Mouse (Mus musculus): ENCODE results near the gene Crispld2. TPM values are rescaled to one million over a fixed set of nuclear protein-coding genes. Genes with fewer than 3 reads are reported as not detected.
A peak's percentile ranks its signal among the peaks of the same experiment; 100 is the strongest.

The Crispld2 gene
- polyA plus RNA-seq, 1 experiment from 2014 or later: 0.09 TPM

GRCm38 (mm10) chr8:120078080-120078479 lies 85.8 kb downstream of the Crispld2 start:
- Histone ChIP-seq H3K36me3 (ENCODE audit: inconsistent target) (peaks cover 24% of the 10 kb centered on the region; the same call in 1 of the 2 replicates), H3K27ac (no peak overlapping the region), H3K79me2 (ENCODE audit: inconsistent target) (no peaks in the 10 kb centered on the region), H3K4me3 (ENCODE audit: inconsistent target) (no peak overlapping the region)
- 20% methylated on average over 10 of the region's 10 CpGs for WGBS (ENCODE audit: missing documents)

GRCm38 (mm10) chr8:120079361-120079760 lies 87.1 kb downstream of the Crispld2 start:
- H3K36me3 ChIP-seq (ENCODE audit: inconsistent target): peaks cover 32% of the 10 kb centered on the region; the same call in 1 of the 2 replicates
- 84% methylated on average over 5 of the region's 5 CpGs for WGBS (ENCODE audit: missing documents)
- no peak overlapping the region for H3K4me3 ChIP-seq (ENCODE audit: inconsistent target)
- H3K27ac ChIP-seq: no peak overlapping the region
- H3K79me2 ChIP-seq (ENCODE audit: inconsistent target): no peaks in the 10 kb centered on the region

DNA sequence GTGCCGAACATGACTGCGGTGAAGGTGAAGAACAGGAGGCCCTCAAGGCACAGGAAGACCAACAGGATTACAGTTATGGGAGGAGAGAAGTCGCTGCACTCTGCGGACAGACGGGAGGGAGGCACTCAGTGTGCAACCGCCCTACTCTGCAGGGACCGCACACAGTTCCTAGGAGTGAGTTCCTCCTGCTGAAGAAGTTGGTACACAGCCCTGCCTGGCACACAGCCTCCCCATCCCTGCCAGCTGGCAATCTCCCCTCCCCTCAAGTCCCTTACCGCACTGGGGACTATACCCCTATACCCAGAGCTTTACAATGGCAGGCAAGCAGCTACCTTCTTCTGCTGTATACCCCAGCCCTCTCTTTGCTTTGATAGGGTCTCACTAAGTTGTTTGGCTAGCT lies 91.0 kb downstream of the Crispld2 start:
- Histone ChIP-seq H3K79me2 (ENCODE audit: inconsistent target) (no peaks in the 10 kb centered on the region), H3K27ac (no peak overlapping the region), H3K36me3 (ENCODE audit: inconsistent target) (peaks cover 69% of the 10 kb centered on the region), H3K4me3 (ENCODE audit: inconsistent target) (no peak overlapping the region)
- WGBS (ENCODE audit: missing documents): 96% methylated on average over 8 of the region's 8 CpGs

DNA sequence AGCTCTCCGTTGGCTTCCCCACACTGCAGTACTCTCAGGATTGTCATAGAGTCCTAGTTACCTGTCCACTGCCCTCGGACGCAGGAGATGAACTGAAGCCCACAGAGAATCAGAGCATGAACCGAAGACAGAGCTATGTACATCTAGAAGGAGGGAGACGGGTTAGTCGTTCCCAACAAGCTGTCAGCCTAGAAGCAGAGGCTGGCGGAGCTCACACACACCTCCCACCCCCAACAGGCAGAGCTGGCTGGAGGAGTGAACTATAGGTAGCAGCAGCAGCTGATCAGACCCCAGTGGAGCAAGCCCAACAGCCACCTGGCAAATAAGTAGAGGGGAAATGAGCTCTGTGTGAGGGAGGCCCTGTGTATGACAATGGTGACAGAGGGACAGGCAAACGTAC lies 92.5 kb downstream of the Crispld2 start:
- 90% methylated on average over 8 of the region's 8 CpGs for WGBS (ENCODE audit: missing documents)
- H3K79me2 ChIP-seq (ENCODE audit: inconsistent target): no peaks in the 10 kb centered on the region
- H3K36me3 ChIP-seq (ENCODE audit: inconsistent target): peaks cover 76% of the 10 kb centered on the region
- no peak overlapping the region for H3K27ac ChIP-seq
- no peak overlapping the region for H3K4me3 ChIP-seq (ENCODE audit: inconsistent target)

- 97% methylated on average over 6 of the region's 7 CpGs for WGBS (ENCODE audit: missing documents)
- H3K79me2 ChIP-seq (ENCODE audit: inconsistent target): peaks cover 16% of the 10 kb centered on the region
- H3K36me3 ChIP-seq (ENCODE audit: inconsistent target): peaks cover 75% of the 10 kb centered on the region
- no peak overlapping the region for H3K27ac ChIP-seq
- H3K4me3 ChIP-seq (ENCODE audit: inconsistent target): no peak overlapping the region
Observed at GRCm38 (mm10) chr8:120089511-120089910, 97.3 kb downstream of the Crispld2 start.

GRCm38 (mm10) chr8:120091032-120091431 lies 98.8 kb downstream of the Crispld2 start:
- WGBS (ENCODE audit: missing documents): 96% methylated on average over 3 of the region's 3 CpGs
- Histone ChIP-seq H3K36me3 (ENCODE audit: inconsistent target) (peaks cover 59% of the 10 kb centered on the region), H3K79me2 (ENCODE audit: inconsistent target) (peaks cover 31% of the 10 kb centered on the region), H3K27ac (no peak overlapping the region), H3K4me3 (ENCODE audit: inconsistent target) (no peak overlapping the region)

DNA sequence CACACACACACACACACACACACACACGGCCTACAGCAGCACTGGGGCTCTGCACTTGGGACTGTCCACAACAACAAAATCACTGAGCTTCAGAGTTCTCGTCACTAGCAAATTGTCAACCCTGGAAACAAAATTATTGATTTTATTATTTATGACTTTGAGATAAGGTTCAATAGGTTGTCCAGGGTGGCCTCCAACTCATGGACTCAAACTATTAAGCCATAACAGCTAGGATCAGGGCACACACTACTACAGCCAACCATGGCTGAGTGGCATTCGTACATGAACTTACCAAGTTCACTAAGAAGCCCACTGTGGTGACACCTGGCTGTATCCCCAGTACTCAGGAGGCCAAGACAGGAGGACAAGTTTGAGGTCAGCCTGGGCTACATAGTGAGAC lies 100.9 kb downstream of the Crispld2 start:
- H3K36me3 ChIP-seq (ENCODE audit: inconsistent target): peaks cover 39% of the 10 kb centered on the region
- no peak overlapping the region for H3K4me3 ChIP-seq (ENCODE audit: inconsistent target)
- no peak overlapping the region for H3K27ac ChIP-seq
- H3K79me2 ChIP-seq (ENCODE audit: inconsistent target): peaks cover 51% of the 10 kb centered on the region
- WGBS (ENCODE audit: missing documents): 100% methylated on average over 2 of the region's 3 CpGs

- Histone ChIP-seq H3K27ac (no peak overlapping the region), H3K79me2 (ENCODE audit: inconsistent target) (peaks cover 68% of the 10 kb centered on the region), H3K4me3 (ENCODE audit: inconsistent target) (no peak overlapping the region), H3K36me3 (ENCODE audit: inconsistent target) (peaks cover 33% of the 10 kb centered on the region; the same call in 1 of the 2 replicates)
- 82% methylated on average over 10 of the region's 10 CpGs for WGBS (ENCODE audit: missing documents)
Observed at GRCm38 (mm10) chr8:120094801-120095200, 102.6 kb downstream of the Crispld2 start.

GRCm38 (mm10) chr8:120096486-120096885 lies 104.2 kb downstream of the Crispld2 start:
- Histone ChIP-seq H3K79me2 (ENCODE audit: inconsistent target) (peaks cover 80% of the 10 kb centered on the region), H3K4me3 (ENCODE audit: inconsistent target) (no peak overlapping the region), H3K36me3 (ENCODE audit: inconsistent target) (peaks cover 18% of the 10 kb centered on the region; the same call in 1 of the 2 replicates), H3K27ac (no peak overlapping the region)
- 81% methylated on average over 2 of the region's 2 CpGs for WGBS (ENCODE audit: missing documents)

GRCm38 (mm10) chr8:120100388-120101067 lies 108.3 kb downstream of the Crispld2 start:
- Histone ChIP-seq H3K36me3 (ENCODE audit: inconsistent target) (no peaks in the 10 kb centered on the region), H3K79me2 (ENCODE audit: inconsistent target) (peaks cover 94% of the 10 kb centered on the region), H3K4me3 (ENCODE audit: inconsistent target) (peak overlapping the region; percentile 73), H3K27ac (no peak overlapping the region)
- 8% methylated on average over 20 of the region's 25 CpGs for whole genome bisulfite sequencing (ENCODE audit: missing documents)

GRCm38 (mm10) chr8:120101068-120101972 lies 109.1 kb downstream of the Crispld2 start, which contains the start of gene Zdhhc7:
TSS of gene Zdhhc7 (minus strand) at chr8:120101482.
- peaks cover 94% of the 10 kb centered on the region for H3K79me2 ChIP-seq (ENCODE audit: inconsistent target)
- peak within 1 kb of the TSS; percentile 81 for H3K27ac ChIP-seq
- WGBS (ENCODE audit: missing documents): under 1% methylated on average over 88 of the region's 88 CpGs

More at GRCm38 (mm10) chr8:120101068-120101972, 109.1 kb downstream of the Crispld2 start, which contains the start of gene Zdhhc7:
- no peaks in the 10 kb centered on the region for H3K36me3 ChIP-seq (ENCODE audit: inconsistent target)
- H3K4me3 ChIP-seq (ENCODE audit: inconsistent target): peak within 1 kb of the TSS; percentile 88

Other genes with a start within 250 kb of the Crispld2 start
- 9.6 to 10.4 TPM (median 10.1 TPM) in 3 replicates for gene Tldc1, start 214.0 kb upstream of the Crispld2 start, polyA plus RNA-seq (2018)
- gene Cotl1, start 151.9 kb upstream of the Crispld2 start, polyA plus RNA-seq (2018): 407 to 941 TPM (median 598 TPM) in 3 replicates
- 2.8 to 6.7 TPM (median 5.1 TPM) in 3 replicates for gene Klhl36, start 130.2 kb upstream of the Crispld2 start, polyA plus RNA-seq (2018)
- gene Usp10, start 82.1 kb upstream of the Crispld2 start, polyA plus RNA-seq (2018): 21.1 to 45.0 TPM (median 40.8 TPM) in 3 replicates
- 24.2 to 47.1 TPM (median 38.5 TPM) in 3 replicates for gene Gm20388, start 81.6 kb upstream of the Crispld2 start, polyA plus RNA-seq (2018)
- 18.5 to 34.0 TPM (median 27.8 TPM) in 3 replicates for gene Zdhhc7, start 109.0 kb downstream of the Crispld2 start, polyA plus RNA-seq (2018)
- 25.6 to 29.2 TPM (median 26.4 TPM) in 3 replicates for gene 6430548M08Rik, start 121.7 kb downstream of the Crispld2 start, polyA plus RNA-seq (2018)
- not detected in 3 replicates for gene Fam92b, start 185.0 kb downstream of the Crispld2 start, polyA plus RNA-seq (2018)
- gene Gse1, start 236.0 kb downstream of the Crispld2 start, polyA plus RNA-seq (2018): 10.2 to 10.8 TPM (median 10.3 TPM) in 3 replicates

Data from macrophage (primary cell).